Mouse (Mus musculus): ENCODE measurements around the gene Pxk.

DNA sequence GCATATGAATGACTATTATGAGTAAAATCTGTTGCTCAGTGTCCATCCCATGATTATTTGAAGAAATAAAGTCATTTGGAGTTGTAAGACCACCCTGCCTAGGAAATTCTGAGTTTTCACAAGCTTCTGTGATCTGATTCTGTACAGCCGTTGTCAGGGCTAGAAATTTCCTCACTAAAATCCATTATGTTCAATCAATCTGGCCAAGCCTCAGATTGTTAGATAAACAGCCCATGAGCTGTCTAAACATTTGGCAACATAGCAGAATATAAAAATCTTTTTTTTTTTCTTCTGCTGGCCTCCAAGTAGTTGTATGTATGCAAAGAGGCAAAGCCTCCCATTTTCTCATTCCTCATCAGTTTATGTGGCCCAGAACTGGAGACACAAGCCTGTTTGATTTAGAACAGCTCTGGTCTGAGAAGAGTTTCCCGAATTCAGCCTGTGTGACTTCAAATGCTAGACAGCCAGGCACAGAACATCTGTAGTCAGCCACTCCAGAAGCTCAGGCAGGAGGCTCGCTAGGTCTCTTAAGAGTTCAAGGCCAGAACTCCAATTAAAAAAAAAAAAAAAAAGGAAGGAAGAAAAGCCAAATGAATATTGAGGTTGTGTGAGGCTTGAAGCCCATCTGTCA lies 3.0 kb upstream of the Pxk start:
- no peak for TF ChIP-seq POLR2A (IDR thresholded peaks at IDR 0.05; ENCODE audit: insufficient read depth, low read length)
- TF ChIP-seq CTCF (IDR thresholded peaks at IDR 0.05; ENCODE audit: low read depth, low read length): no peak
- TF ChIP-seq EP300 (IDR thresholded peaks at IDR 0.05; ENCODE audit: insufficient read depth, low read depth, low read length): no peak

All from ES-Bruce4 (cell line).